Mouse (Mus musculus): ENCODE data around the gene S1pr2.
"Not testable (repeated sequence)": the region's sequence is repeated elsewhere in the genome, so short reads cannot be mapped to it uniquely, and the experiment has no call there.

The S1pr2 gene

GRCm38 (mm10) chr9:20976216-20976960 lies at the start of gene S1pr2:
Gene S1pr2, minus strand, starts transcription at chr9:20976781.
- DNase-seq (ENCODE audit: low spot score in 2 of 2): peak in 1 of 2 experiments; percentile 47

- no peak for DNase-seq (ENCODE audit: low spot score in 2 of 2)
Measured at GRCm38 (mm10) chr9:21025258-21025810, 48.8 kb upstream of the S1pr2 start.

GRCm38 (mm10) chr9:21022726-21023125 lies 46.1 kb upstream of the S1pr2 start:
- no peak for DNase-seq (ENCODE audit: low spot score in 2 of 2)

- no peak for DNase-seq (ENCODE audit: low spot score in 2 of 2)
Measured at GRCm38 (mm10) chr9:21022288-21022687, 45.7 kb upstream of the S1pr2 start.

GRCm38 (mm10) chr9:21021363-21021762 lies 44.8 kb upstream of the S1pr2 start:
- DNase-seq (ENCODE audit: low spot score in 2 of 2): no peak

- no peak for DNase-seq (ENCODE audit: low spot score in 2 of 2)
Measured at GRCm38 (mm10) chr9:21018600-21018999, 42.0 kb upstream of the S1pr2 start.

- no peak for DNase-seq (ENCODE audit: low spot score in 2 of 2)
Measured at GRCm38 (mm10) chr9:21017177-21017575, 40.6 kb upstream of the S1pr2 start.

GRCm38 (mm10) chr9:21016331-21017176 lies 40.0 kb upstream of the S1pr2 start:
- DNase-seq (ENCODE audit: low spot score in 2 of 2): no peak

GRCm38 (mm10) chr9:21015571-21016130 lies 39.1 kb upstream of the S1pr2 start, which contains the start of gene Icam1:
Gene Icam1, plus strand, starts transcription at chr9:21015985.
- DNase-seq (ENCODE audit: low spot score in 2 of 2): peak in 1 of 2 experiments; percentile 26

- peak in 1 of 2 experiments; percentile 56 for DNase-seq (ENCODE audit: low spot score in 2 of 2)
Measured at GRCm38 (mm10) chr9:21014691-21015570, 38.4 kb upstream of the S1pr2 start.

- no peak for DNase-seq (ENCODE audit: low spot score in 2 of 2)
Measured at GRCm38 (mm10) chr9:21012368-21012767, 35.8 kb upstream of the S1pr2 start.

- DNase-seq (ENCODE audit: low spot score in 2 of 2): no peak
Measured at GRCm38 (mm10) chr9:21011846-21012312, 35.3 kb upstream of the S1pr2 start.

GRCm38 (mm10) chr9:21010939-21011541 lies 34.5 kb upstream of the S1pr2 start:
- not testable (repeated sequence) for DNase-seq (ENCODE audit: low spot score in 2 of 2)

GRCm38 (mm10) chr9:21010362-21010761 lies 33.8 kb upstream of the S1pr2 start:
- DNase-seq (ENCODE audit: low spot score in 2 of 2): no peak

GRCm38 (mm10) chr9:21008007-21008406 lies 31.4 kb upstream of the S1pr2 start:
- no peak for DNase-seq (ENCODE audit: low spot score in 2 of 2)

- DNase-seq (ENCODE audit: low spot score in 2 of 2): no peak
Measured at GRCm38 (mm10) chr9:21007313-21007952, 30.9 kb upstream of the S1pr2 start.

- DNase-seq (ENCODE audit: low spot score in 2 of 2): peak; percentile 71 to 89
Measured at GRCm38 (mm10) chr9:21002627-21003551, 26.3 kb upstream of the S1pr2 start, which contains the start of gene Mrpl4. Gene Mrpl4, plus strand, starts transcription at chr9:21002738.

GRCm38 (mm10) chr9:21002270-21002626 lies 25.7 kb upstream of the S1pr2 start:
- no peak for DNase-seq (ENCODE audit: low spot score in 2 of 2)

- DNase-seq (ENCODE audit: low spot score in 2 of 2): no peak
Measured at GRCm38 (mm10) chr9:21001651-21002200, 25.1 kb upstream of the S1pr2 start.
